Mouse (Mus musculus): Measurements from ENCODE around the gene Nxpe3. TPM values are rescaled to one million over a fixed set of nuclear protein-coding genes. Genes with fewer than 3 reads are reported as not detected.
A peak's percentile ranks its signal among the peaks of the same experiment; 100 is the strongest.

Gene Nxpe3
- polyA plus RNA-seq, 1 experiment from 2014 or later = 1.6 TPM

- Histone ChIP-seq H3K9ac (ENCODE audit: low read depth, low read length) (no peak overlapping the region), H3K36me3 (ENCODE audit: control insufficient read depth, insufficient read depth, low read length) (peaks cover 29% of the 10 kb centered on the region), H3K4me2 (ENCODE audit: low read length) (no peak overlapping the region), H3K27ac (ENCODE audit: low read depth, low read length) (no peak overlapping the region), H3K4me3 (ENCODE audit: low read length) (no peak overlapping the region), H3K27me3 (replicated peaks; ENCODE audit: control insufficient read depth, insufficient read depth, low read length) (no peaks in the 10 kb centered on the region), H3K9me3 (ENCODE audit: control insufficient read depth, low read length) (no peaks in the 10 kb centered on the region), H3K4me1 (ENCODE audit: control insufficient read depth, insufficient read depth, low read depth, low read length) (no peaks in the 10 kb centered on the region)
- no peak for ATAC-seq
- 90% methylated on average over 10 of the region's 10 CpGs for WGBS
Measured at GRCm38 (mm10) chr16:55910208-55910793, 15.2 kb upstream of the Nxpe3 start.

GRCm38 (mm10) chr16:55906928-55907679, 12.0 kb upstream of the Nxpe3 start:
- H3K36me3 ChIP-seq (ENCODE audit: control insufficient read depth, insufficient read depth, low read length) = peaks cover 22% of the 10 kb centered on the region
- 97% methylated on average over 5 of the region's 5 CpGs for WGBS
- H3K4me1 ChIP-seq (ENCODE audit: control insufficient read depth, insufficient read depth, low read depth, low read length) = no peaks in the 10 kb centered on the region
- no peak overlapping the region for H3K4me2 ChIP-seq (ENCODE audit: low read length)
- no peak for ATAC-seq
- no peak overlapping the region for H3K9ac ChIP-seq (ENCODE audit: low read depth, low read length)
- H3K4me3 ChIP-seq (ENCODE audit: low read length) = no peak overlapping the region
- H3K27me3 ChIP-seq (replicated peaks; ENCODE audit: control insufficient read depth, insufficient read depth, low read length) = no peaks in the 10 kb centered on the region
- no peaks in the 10 kb centered on the region for H3K9me3 ChIP-seq (ENCODE audit: control insufficient read depth, low read length)
- H3K27ac ChIP-seq (ENCODE audit: low read depth, low read length) = no peak overlapping the region

GRCm38 (mm10) chr16:55905370-55905769, 10.3 kb upstream of the Nxpe3 start:
- H3K9ac ChIP-seq (ENCODE audit: low read depth, low read length) = no peak overlapping the region
- 94% methylated on average over 25 of the region's 25 CpGs for WGBS
- H3K27me3 ChIP-seq (replicated peaks; ENCODE audit: control insufficient read depth, insufficient read depth, low read length) = no peaks in the 10 kb centered on the region
- no peak for ATAC-seq
- no peak overlapping the region for H3K4me3 ChIP-seq (ENCODE audit: low read length)
- no peaks in the 10 kb centered on the region for H3K9me3 ChIP-seq (ENCODE audit: control insufficient read depth, low read length)
- H3K4me2 ChIP-seq (ENCODE audit: low read length) = no peak overlapping the region
- H3K36me3 ChIP-seq (ENCODE audit: control insufficient read depth, insufficient read depth, low read length) = peaks cover 14% of the 10 kb centered on the region
- H3K27ac ChIP-seq (ENCODE audit: low read depth, low read length) = no peak overlapping the region
- no peaks in the 10 kb centered on the region for H3K4me1 ChIP-seq (ENCODE audit: control insufficient read depth, insufficient read depth, low read depth, low read length)

GRCm38 (mm10) chr16:55901839-55902756, 7.0 kb upstream of the Nxpe3 start:
- Histone ChIP-seq H3K4me3 (ENCODE audit: low read length) (no peak overlapping the region), H3K9ac (ENCODE audit: low read depth, low read length) (no peak overlapping the region), H3K27ac (ENCODE audit: low read depth, low read length) (no peak overlapping the region), H3K27me3 (replicated peaks; ENCODE audit: control insufficient read depth, insufficient read depth, low read length) (no peaks in the 10 kb centered on the region), H3K9me3 (ENCODE audit: control insufficient read depth, low read length) (no peaks in the 10 kb centered on the region), H3K4me1 (ENCODE audit: control insufficient read depth, insufficient read depth, low read depth, low read length) (no peaks in the 10 kb centered on the region), H3K4me2 (ENCODE audit: low read length) (no peak overlapping the region), H3K36me3 (ENCODE audit: control insufficient read depth, insufficient read depth, low read length) (peaks cover 12% of the 10 kb centered on the region)
- ATAC-seq = no peak
- WGBS = 93% methylated on average over 14 of the region's 14 CpGs

- Histone ChIP-seq H3K9me3 (ENCODE audit: control insufficient read depth, low read length) (no peaks in the 10 kb centered on the region), H3K4me3 (ENCODE audit: low read length) (no peak overlapping the region), H3K4me2 (ENCODE audit: low read length) (no peak overlapping the region), H3K4me1 (ENCODE audit: control insufficient read depth, insufficient read depth, low read depth, low read length) (peaks cover 13% of the 10 kb centered on the region), H3K27me3 (replicated peaks; ENCODE audit: control insufficient read depth, insufficient read depth, low read length) (no peaks in the 10 kb centered on the region), H3K27ac (ENCODE audit: low read depth, low read length) (no peak overlapping the region), H3K9ac (ENCODE audit: low read depth, low read length) (no peak overlapping the region), H3K36me3 (ENCODE audit: control insufficient read depth, insufficient read depth, low read length) (no peaks in the 10 kb centered on the region)
- WGBS = 72% methylated on average over 9 of the region's 9 CpGs
- no peak for ATAC-seq
Measured at GRCm38 (mm10) chr16:55898385-55899002, 3.4 kb upstream of the Nxpe3 start.

- Histone ChIP-seq H3K4me1 (ENCODE audit: control insufficient read depth, insufficient read depth, low read depth, low read length) (peaks cover 13% of the 10 kb centered on the region), H3K27ac (ENCODE audit: low read depth, low read length) (peak overlapping the region; percentile 91), H3K9me3 (ENCODE audit: control insufficient read depth, low read length) (no peaks in the 10 kb centered on the region), H3K9ac (ENCODE audit: low read depth, low read length) (peak overlapping the region; percentile 91), H3K4me3 (ENCODE audit: low read length) (peak overlapping the region; percentile 88), H3K4me2 (ENCODE audit: low read length) (peak overlapping the region; percentile 77), H3K36me3 (ENCODE audit: control insufficient read depth, insufficient read depth, low read length) (no peaks in the 10 kb centered on the region), H3K27me3 (replicated peaks; ENCODE audit: control insufficient read depth, insufficient read depth, low read length) (no peaks in the 10 kb centered on the region)
- 3% methylated on average over 9 of the region's 9 CpGs for WGBS
- peak; percentile 79 for ATAC-seq
Measured at GRCm38 (mm10) chr16:55895651-55896095, 588 bp upstream of the Nxpe3 start.

GRCm38 (mm10) chr16:55894536-55894892, 571 bp downstream of the Nxpe3 start:
- H3K4me1 ChIP-seq (ENCODE audit: control insufficient read depth, insufficient read depth, low read depth, low read length) = peaks cover 13% of the 10 kb centered on the region
- ATAC-seq = no peak
- 2% methylated on average over 4 of the region's 4 CpGs for WGBS
- peak overlapping the region; percentile 88 for H3K4me3 ChIP-seq (ENCODE audit: low read length)
- H3K36me3 ChIP-seq (ENCODE audit: control insufficient read depth, insufficient read depth, low read length) = peaks cover 4% of the 10 kb centered on the region; the same call in 1 of the 2 replicates
- H3K27me3 ChIP-seq (replicated peaks; ENCODE audit: control insufficient read depth, insufficient read depth, low read length) = no peaks in the 10 kb centered on the region
- H3K27ac ChIP-seq (ENCODE audit: low read depth, low read length) = peak overlapping the region; percentile 91
- H3K9me3 ChIP-seq (ENCODE audit: control insufficient read depth, low read length) = no peaks in the 10 kb centered on the region
- H3K9ac ChIP-seq (ENCODE audit: low read depth, low read length) = peak overlapping the region; percentile 91
- peak overlapping the region; percentile 77 for H3K4me2 ChIP-seq (ENCODE audit: low read length)

GRCm38 (mm10) chr16:55893410-55894107, 1.5 kb downstream of the Nxpe3 start:
- H3K27ac ChIP-seq (ENCODE audit: low read depth, low read length) = no peak overlapping the region
- WGBS = 85% methylated on average over 8 of the region's 8 CpGs
- peaks cover 13% of the 10 kb centered on the region for H3K4me1 ChIP-seq (ENCODE audit: control insufficient read depth, insufficient read depth, low read depth, low read length)
- peaks cover 5% of the 10 kb centered on the region; the same call in 1 of the 2 replicates for H3K36me3 ChIP-seq (ENCODE audit: control insufficient read depth, insufficient read depth, low read length)
- no peak overlapping the region for H3K9ac ChIP-seq (ENCODE audit: low read depth, low read length)
- H3K4me2 ChIP-seq (ENCODE audit: low read length) = peak overlapping the region; percentile 77
- no peak for ATAC-seq
- H3K27me3 ChIP-seq (replicated peaks; ENCODE audit: control insufficient read depth, insufficient read depth, low read length) = no peaks in the 10 kb centered on the region
- no peaks in the 10 kb centered on the region for H3K9me3 ChIP-seq (ENCODE audit: control insufficient read depth, low read length)
- H3K4me3 ChIP-seq (ENCODE audit: low read length) = no peak overlapping the region

Data from hindbrain, embryonic 16.5 days (tissue).